ENCODE assay signal across 15 mouse cellular contexts in genomic region chr15:84989098-84989497, GRCm38 (mm10). TPM values are rescaled to one million over a fixed set of nuclear protein-coding genes. Genes with fewer than 3 reads are reported as not detected.
"Had no signal": no experiment of that assay in that cellular context is flagged by ENCODE, and none has a peak within 500 bp of the region (broad histone marks: within the 10 kb centered on the region; RNA-seq: fewer than 3 reads in every experiment).

No protein-coding gene starts in this region.

- H3K27ac ChIP-seq: limb, embryonic 12.5 days; liver, embryonic 13.5 days; neural tube, embryonic 12.5 days had no signal

- H3K36me3 ChIP-seq: limb, embryonic 12.5 days; liver, embryonic 13.5 days; midbrain, embryonic 15.5 days; neural tube, embryonic 12.5 days had no signal

- H3K4me3 ChIP-seq: neural tube, embryonic 12.5 days had no signal

- H3K9ac ChIP-seq: liver, embryonic 13.5 days; midbrain, embryonic 15.5 days had no signal

- H3K27me3 ChIP-seq: limb, embryonic 12.5 days; midbrain, embryonic 15.5 days had no signal

- H3K9me3 ChIP-seq: limb, embryonic 12.5 days; liver, embryonic 13.5 days; midbrain, embryonic 15.5 days; neural tube, embryonic 12.5 days had no signal

- DNase-seq: kidney, postnatal 14 days; layer of hippocampus, adult 9-11 months; layer of hippocampus, postnatal 36 days; liver; liver, embryonic 13.5 days; liver, postnatal 0 days; thymus, adult 18-20 months; thymus, postnatal 14 days had no signal

RNA-seq across cellular contexts. Expression of gene Upk3a, which starts 27.8 kb away (rescaled TPM):
- total RNA-seq: layer of hippocampus, postnatal 36 days; left cerebral cortex, postnatal 25 days; megakaryocyte progenitor cell, adult 5-6 weeks; monocyte, adult 5-6 weeks; neutrophil, adult 5-6 weeks had no signal
- polyA plus RNA-seq: limb, embryonic 12.5 days; liver, embryonic 13.5 days; liver, postnatal 0 days had no signal
